Mouse (Mus musculus) MEL (cell line): ENCODE measurements around the gene Spdye4a.

ENCODE experiments used
- BHLHE40 ChIP-seq: IDR thresholded peaks from 2 replicates; pipeline ENCODE4 v1.6.1; 2012; ENCODE audit warnings: low read depth, mild to moderate bottlenecking, inconsistent platforms, low read length, improper control_type of control experiment, borderline replicate concordance
- CTCF ChIP-seq, 3 experiments: IDR thresholded peaks in 2 of 3; conservative IDR thresholded peaks in 1 of 3; 2 replicates each; pipeline ENCODE4 v1.5.1; 2011 to 2012; ENCODE audit warnings: low read length in 3 of 3, low read depth in 2 of 3, mild to moderate bottlenecking in 2 of 3, improper control_type of control experiment in 1 of 3, inconsistent platforms in 1 of 3, mixed read lengths in 1 of 3, moderate library complexity in 1 of 3; ENCODE audit not compliant: control insufficient read depth in 1 of 3, insufficient read depth in 1 of 3, poor library complexity in 1 of 3, severe bottlenecking in 1 of 3
- GABPA ChIP-seq: IDR thresholded peaks from 2 replicates; pipeline ENCODE4 v1.6.1; 2012; ENCODE audit warnings: low read depth, mild to moderate bottlenecking, inconsistent platforms, low read length, improper control_type of control experiment, moderate library complexity
- MAFK ChIP-seq: IDR thresholded peaks from 2 replicates; pipeline ENCODE4 v1.6.1; 2011; ENCODE audit warnings: low read depth, mild to moderate bottlenecking, low read length, improper control_type of control experiment, borderline replicate concordance
- TAL1 ChIP-seq: IDR thresholded peaks from 2 replicates; pipeline ENCODE4 v1.6.1; 2012; ENCODE audit warnings: mild to moderate bottlenecking, inconsistent platforms, low read length, moderate library complexity, mixed read lengths
- USF1 ChIP-seq: IDR thresholded peaks from 2 replicates; pipeline ENCODE4 v1.6.1; 2014; ENCODE audit warnings: low read depth, mild to moderate bottlenecking, inconsistent platforms, low read length, improper control_type of control experiment, moderate library complexity
- ZC3H11A ChIP-seq: IDR thresholded peaks from 2 replicates; pipeline ENCODE4 v1.6.1; 2012; ENCODE audit warnings: low read depth, mild to moderate bottlenecking, inconsistent platforms, low read length, improper control_type of control experiment
- ZKSCAN1 ChIP-seq: IDR thresholded peaks from 2 replicates; pipeline ENCODE4 v1.6.1; 2012; ENCODE audit warnings: low read depth, mild to moderate bottlenecking, inconsistent platforms, low read length, improper control_type of control experiment, moderate library complexity

DNA sequence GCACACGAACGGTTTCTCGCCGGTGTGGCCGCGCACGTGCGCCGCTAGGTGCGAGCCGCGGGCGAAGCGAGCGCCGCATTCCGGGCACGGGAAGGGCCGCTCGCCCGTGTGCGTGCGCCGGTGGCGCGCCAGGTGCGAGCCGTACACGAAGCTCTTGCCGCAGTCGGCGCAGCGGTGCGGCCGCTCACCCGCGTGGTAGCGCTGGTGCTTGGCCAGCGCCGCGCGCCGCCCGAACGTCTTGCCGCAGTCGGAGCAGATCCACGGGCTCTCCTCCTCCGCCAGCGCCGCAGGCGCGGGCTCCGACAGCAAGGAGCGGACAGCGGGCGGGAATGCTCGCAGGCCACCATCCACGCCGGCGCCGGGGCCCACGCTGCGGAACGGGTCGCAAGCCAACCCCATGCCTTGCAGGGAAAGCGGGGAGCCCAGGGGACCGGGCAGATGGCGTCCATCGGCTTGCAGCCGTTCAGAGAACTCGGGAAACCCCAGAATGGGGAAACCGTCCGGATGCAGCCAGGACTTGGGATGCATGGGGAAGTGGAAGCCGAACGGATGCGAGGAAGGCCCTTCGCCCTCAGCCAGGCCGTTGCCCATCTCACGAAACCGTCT lies 27.3 kb upstream of the Spdye4a start:
- no peak for TF ChIP-seq BHLHE40
- TF ChIP-seq ZC3H11A, result no peak
- no peak for TF ChIP-seq ZKSCAN1
- TF ChIP-seq CTCF (IDR thresholded peaks at IDR 0.05 in 2 of 3, conservative IDR thresholded peaks at IDR 0.05 in 1 of 3; ENCODE audit: control insufficient read depth in 1 of 3, insufficient read depth in 1 of 3, low read depth in 2 of 3, low read length in 3 of 3, poor library complexity in 1 of 3, severe bottlenecking in 1 of 3), result no peak
- TF ChIP-seq MAFK, result no peak
- no peak for TF ChIP-seq USF1
- TF ChIP-seq TAL1, result no peak
- TF ChIP-seq GABPA, result no peak
